Mouse (Mus musculus) thymus, adult 2 months (tissue): ENCODE results near the gene Spire2.

Experiments
- CTCF ChIP-seq: fragments of 200-500 bp; IDR thresholded peaks from 2 replicates; pipeline ENCODE4 v1.5.1; 2012; ENCODE audit warnings: mild to moderate bottlenecking, control low read depth, low read length, moderate library complexity, borderline replicate concordance; ENCODE audit not compliant: control insufficient read depth, poor library complexity, insufficient read depth; ENCODE audit errors: extremely low read depth
- POLR2A ChIP-seq: fragments of 200-500 bp; IDR thresholded peaks from 2 replicates; pipeline ENCODE4 v1.6.1; 2012; ENCODE audit warnings: mild to moderate bottlenecking, low read length, control low read depth, moderate library complexity; ENCODE audit not compliant: control insufficient read depth, poor library complexity, insufficient read depth; ENCODE audit errors: extremely low read depth

DNA sequence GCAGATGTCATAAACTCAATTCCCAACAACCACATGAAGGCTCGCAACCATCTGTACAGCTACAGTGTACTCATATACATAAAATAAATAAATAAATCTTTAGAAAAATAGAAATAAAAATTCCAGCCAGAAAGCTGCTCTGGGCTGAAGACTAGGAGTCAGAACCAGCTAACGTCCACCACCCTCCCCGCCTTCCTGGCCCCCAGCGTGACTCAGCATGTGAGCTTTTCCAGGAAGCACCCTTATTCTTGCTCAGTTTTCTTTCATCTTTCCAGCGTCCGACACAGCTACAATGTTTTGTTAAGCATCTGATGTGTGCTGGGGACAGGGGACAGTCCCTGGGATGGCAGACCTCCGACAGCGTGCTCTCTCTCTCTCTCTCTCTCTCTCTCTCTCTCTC is 12.6 kb downstream of the Spire2 start:
- TF ChIP-seq CTCF (no peak), POLR2A (no peak)
